19 mouse cellular contexts compared by ENCODE assay signal in the genomic region with DNA sequence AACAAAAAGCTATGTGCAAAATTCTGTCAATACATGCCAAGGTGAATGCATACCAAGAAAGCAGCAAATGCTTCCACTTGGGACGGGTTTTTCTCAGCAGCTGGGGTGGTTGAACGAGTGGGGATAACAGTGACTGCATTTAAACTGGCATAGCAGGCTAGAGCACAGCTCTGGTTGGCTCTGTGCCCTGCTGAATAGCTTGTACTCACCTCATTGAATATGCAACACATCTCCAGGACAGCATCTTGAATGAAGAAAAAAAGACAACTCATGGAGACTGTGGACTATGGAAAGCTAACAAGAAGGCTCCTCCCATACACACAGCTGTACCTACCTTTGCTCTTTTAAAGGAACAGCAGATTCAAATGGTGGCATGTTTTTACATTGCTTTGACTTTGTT.
DNase-seq lines count a peak whose midpoint lies in the region; ATAC-seq and TF ChIP-seq lines count a peak whose summit lies in the region.
"Had no signal": no experiment of that assay in that cellular context is flagged by ENCODE, and none has a peak within 500 bp of the region (broad histone marks: within the 10 kb centered on the region; RNA-seq: fewer than 3 reads in every experiment).

No protein-coding gene starts in this region.

- H3K27me3 ChIP-seq in embryonic facial prominence, embryonic 14.5 days (replicated peaks; ENCODE audit: control insufficient read depth, insufficient read depth, low read length): no peaks in the 10 kb centered on the region
- H3K27me3 ChIP-seq in embryonic facial prominence, embryonic 10.5 days (replicated peaks; ENCODE audit: low read depth, poor library complexity, severe bottlenecking): no peaks in the 10 kb centered on the region
- no peaks in the 10 kb centered on the region for H3K27me3 ChIP-seq in kidney, adult 2 months (replicated peaks; ENCODE audit: control insufficient read depth, insufficient read depth, low read length)
- no peaks in the 10 kb centered on the region for H3K27me3 ChIP-seq in neural tube, embryonic 12.5 days (replicated peaks)
- H3K27me3 ChIP-seq in neural tube, embryonic 15.5 days (replicated peaks): no peaks in the 10 kb centered on the region
- H3K27me3 ChIP-seq: CH12.LX; embryonic facial prominence, embryonic 12.5 days; heart, embryonic 13.5 days; limb, embryonic 15.5 days; megakaryocyte, embryonic 14.5 days had no signal

- ATAC-seq in embryonic facial prominence, embryonic 14.5 days (ENCODE audit: low read depth): no peak
- ATAC-seq in neural tube, embryonic 12.5 days (ENCODE audit: low FRiP score, low read depth): peak; percentile 29; the same call in 1 of the 2 replicates
- no peak for ATAC-seq in neural tube, embryonic 15.5 days (ENCODE audit: low FRiP score)

- H3K36me3 ChIP-seq in embryonic facial prominence, embryonic 14.5 days (ENCODE audit: control insufficient read depth, insufficient read depth, low read length): no peaks in the 10 kb centered on the region
- H3K36me3 ChIP-seq in embryonic facial prominence, embryonic 10.5 days (replicated peaks): no peaks in the 10 kb centered on the region
- H3K36me3 ChIP-seq in kidney, adult 2 months (ENCODE audit: control insufficient read depth, insufficient read depth, low read length): no peaks in the 10 kb centered on the region
- H3K36me3 ChIP-seq in neural tube, embryonic 12.5 days: no peaks in the 10 kb centered on the region
- H3K36me3 ChIP-seq in neural tube, embryonic 15.5 days: no peaks in the 10 kb centered on the region
- H3K36me3 ChIP-seq: embryonic facial prominence, embryonic 12.5 days; heart, embryonic 13.5 days; limb, embryonic 15.5 days had no signal

- no peak overlapping the region for H3K4me3 ChIP-seq in embryonic facial prominence, embryonic 14.5 days (ENCODE audit: low read depth, low read length)
- H3K4me3 ChIP-seq in embryonic facial prominence, embryonic 10.5 days: no peak overlapping the region
- H3K4me3 ChIP-seq in kidney, adult 2 months (ENCODE audit: insufficient read depth, low read depth, low read length): no peak overlapping the region
- no peak overlapping the region for H3K4me3 ChIP-seq in neural tube, embryonic 12.5 days
- H3K4me3 ChIP-seq in neural tube, embryonic 15.5 days (replicated peaks): no peak overlapping the region
- H3K4me3 ChIP-seq: embryonic facial prominence, embryonic 12.5 days; heart, embryonic 13.5 days; limb, embryonic 15.5 days; megakaryocyte, embryonic 14.5 days had no signal

- WGBS in embryonic facial prominence, embryonic 14.5 days: 83% methylated on average over 2 of the region's 2 CpGs
- WGBS in embryonic facial prominence, embryonic 10.5 days: 79% methylated on average over 2 of the region's 2 CpGs
- whole genome bisulfite sequencing in kidney, adult 2 months: 53% methylated on average over 2 of the region's 2 CpGs
- WGBS in neural tube, embryonic 12.5 days: 77% methylated on average over 2 of the region's 2 CpGs
- 42% methylated on average over 2 of the region's 2 CpGs for WGBS in neural tube, embryonic 15.5 days

- peak; percentile 2 for DNase-seq in embryonic facial prominence, embryonic 14.5 days (ENCODE audit: low spot score)
- no peak for DNase-seq in embryonic facial prominence, embryonic 10.5 days (ENCODE audit: low spot score)
- DNase-seq in kidney, adult 18-20 months: peak; percentile 7
- DNase-seq in kidney, adult 2 months: no peak
- no peak for DNase-seq in urinary bladder, postnatal 14 days (ENCODE audit: low spot score)
- DNase-seq: cerebellum, adult 11 months; heart, adult 11 months; heart, postnatal 36 days; layer of hippocampus, adult 9-11 months; lung, postnatal 14 days; thymus, postnatal 25 days had no signal

- TF ChIP-seq CTCF in kidney, adult 2 months (conservative IDR thresholded peaks at IDR 0.05; ENCODE audit: insufficient read depth, insufficient read length, low read depth, low read length): no peak

- H3K4me2 ChIP-seq in embryonic facial prominence, embryonic 14.5 days (ENCODE audit: low read depth, low read length): no peak overlapping the region
- H3K4me2 ChIP-seq in neural tube, embryonic 12.5 days (replicated peaks): no peak overlapping the region
- H3K4me2 ChIP-seq in neural tube, embryonic 15.5 days: no peak overlapping the region
- H3K4me2 ChIP-seq: embryonic facial prominence, embryonic 12.5 days; heart, embryonic 13.5 days; limb, embryonic 15.5 days had no signal

- H3K9ac ChIP-seq in embryonic facial prominence, embryonic 14.5 days (ENCODE audit: low read depth, low read length): no peak overlapping the region
- H3K9ac ChIP-seq in neural tube, embryonic 12.5 days: no peak overlapping the region
- no peak overlapping the region for H3K9ac ChIP-seq in neural tube, embryonic 15.5 days (replicated peaks)
- H3K9ac ChIP-seq: embryonic facial prominence, embryonic 12.5 days; heart, embryonic 13.5 days; limb, embryonic 15.5 days had no signal

- TF ChIP-seq POLR2A in kidney, adult 2 months (IDR thresholded peaks at IDR 0.05; ENCODE audit: low read depth, low read length): no peak

- H3K4me1 ChIP-seq in embryonic facial prominence, embryonic 14.5 days (ENCODE audit: control insufficient read depth, insufficient read depth, low read length): no peaks in the 10 kb centered on the region
- no peaks in the 10 kb centered on the region for H3K4me1 ChIP-seq in embryonic facial prominence, embryonic 10.5 days
- H3K4me1 ChIP-seq in kidney, adult 2 months (ENCODE audit: control insufficient read depth, insufficient read depth, low read length): no peaks in the 10 kb centered on the region
- no peaks in the 10 kb centered on the region for H3K4me1 ChIP-seq in neural tube, embryonic 12.5 days
- H3K4me1 ChIP-seq in neural tube, embryonic 15.5 days: no peaks in the 10 kb centered on the region
- H3K4me1 ChIP-seq: embryonic facial prominence, embryonic 12.5 days; heart, embryonic 13.5 days; limb, embryonic 15.5 days; megakaryocyte, embryonic 14.5 days had no signal

- H3K27ac ChIP-seq in embryonic facial prominence, embryonic 14.5 days (replicated peaks; ENCODE audit: low read depth, low read length): no peak overlapping the region
- no peak overlapping the region for H3K27ac ChIP-seq in embryonic facial prominence, embryonic 10.5 days (replicated peaks)
- H3K27ac ChIP-seq in kidney, adult 2 months (ENCODE audit: insufficient read depth, low read depth, low read length): no peak overlapping the region
- H3K27ac ChIP-seq in neural tube, embryonic 12.5 days: no peak overlapping the region
- no peak overlapping the region for H3K27ac ChIP-seq in neural tube, embryonic 15.5 days (replicated peaks)
- H3K27ac ChIP-seq: embryonic facial prominence, embryonic 12.5 days; heart, embryonic 13.5 days; kidney, postnatal 0 days; limb, embryonic 15.5 days had no signal

- no peaks in the 10 kb centered on the region for H3K9me3 ChIP-seq in embryonic facial prominence, embryonic 14.5 days (ENCODE audit: control insufficient read depth, low read length)
- H3K9me3 ChIP-seq in embryonic facial prominence, embryonic 10.5 days: no peaks in the 10 kb centered on the region
- no peaks in the 10 kb centered on the region for H3K9me3 ChIP-seq in neural tube, embryonic 12.5 days
- H3K9me3 ChIP-seq in neural tube, embryonic 15.5 days (replicated peaks): no peaks in the 10 kb centered on the region
- H3K9me3 ChIP-seq: embryonic facial prominence, embryonic 12.5 days; heart, embryonic 13.5 days; limb, embryonic 15.5 days; megakaryocyte, embryonic 14.5 days had no signal

Comparison
In these comparisons a context has a peak if more than half of its experiments do, and no peak if none do; other contexts are left out.
1. DNase-seq: peak in embryonic facial prominence, embryonic 14.5 days (single experiment) and kidney, adult 18-20 months (single experiment); none in embryonic facial prominence, embryonic 10.5 days (single experiment), kidney, adult 2 months (single experiment) and urinary bladder, postnatal 14 days (single experiment).